Mouse (Mus musculus) kidney, postnatal 25 days (tissue): ENCODE measurements at regions not wholly inside any gene's neighbourhood (a gene's known extent, or its start where the extent isn't known, plus 50 kb on each side); places are given as distances from the start of the nearest gene placed in this dataset.
A peak's percentile ranks its signal among the peaks of the same experiment; 100 is the strongest.
"Not testable (repeated sequence)": the region's sequence is repeated elsewhere in the genome, so short reads cannot be mapped to it uniquely, and the experiment has no call there.

ENCODE experiments used
- DNase-seq, 2 experiments: peaks; one replicate each; pipeline ENCODE4 v3.0.0; 2021; ENCODE audit warnings: mixed read lengths in 2 of 2

DNA sequence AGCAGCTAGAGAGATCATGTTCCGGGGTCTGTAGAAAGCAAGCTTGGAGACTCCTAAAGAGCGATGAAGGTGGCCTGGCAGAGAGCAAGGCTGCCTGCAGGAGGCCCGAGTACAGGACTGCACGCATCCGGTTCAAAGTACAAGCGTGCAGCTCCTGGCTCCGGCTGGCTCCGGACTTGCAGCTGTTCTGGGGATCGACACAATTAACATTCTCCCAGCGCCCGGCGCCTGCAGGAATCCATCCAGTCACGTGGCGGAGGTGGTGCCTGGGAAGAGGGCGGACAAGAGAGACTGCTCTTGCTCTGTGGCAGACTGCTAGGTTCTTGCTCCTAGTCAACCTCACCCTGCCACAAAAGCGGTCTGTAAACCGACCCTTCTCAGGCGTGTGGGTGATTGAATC lies 86.9 kb downstream of the Bdh1 start:
- DNase-seq: peak; percentile 93 to 96

DNA sequence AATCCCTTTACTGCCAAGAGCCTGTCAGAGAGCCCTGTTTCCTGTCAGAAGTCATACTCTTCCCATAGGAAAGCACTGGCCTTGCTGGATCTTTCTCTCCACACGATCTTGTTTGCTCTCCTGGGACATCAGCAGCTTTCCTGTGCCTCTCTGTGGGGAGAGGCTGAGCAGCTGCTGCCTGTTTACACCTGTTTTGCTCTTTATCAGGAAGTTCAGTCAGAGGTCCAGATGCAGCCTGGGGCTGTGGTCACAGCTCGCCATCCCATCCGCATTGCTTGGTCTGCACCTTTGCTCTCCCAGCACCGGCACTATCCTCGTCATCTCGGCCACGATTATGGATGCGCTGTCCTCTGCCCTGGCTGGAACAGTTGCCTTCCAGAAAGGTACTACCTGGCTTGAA lies 88.0 kb downstream of the Bdh1 start:
- no peak for DNase-seq

DNA sequence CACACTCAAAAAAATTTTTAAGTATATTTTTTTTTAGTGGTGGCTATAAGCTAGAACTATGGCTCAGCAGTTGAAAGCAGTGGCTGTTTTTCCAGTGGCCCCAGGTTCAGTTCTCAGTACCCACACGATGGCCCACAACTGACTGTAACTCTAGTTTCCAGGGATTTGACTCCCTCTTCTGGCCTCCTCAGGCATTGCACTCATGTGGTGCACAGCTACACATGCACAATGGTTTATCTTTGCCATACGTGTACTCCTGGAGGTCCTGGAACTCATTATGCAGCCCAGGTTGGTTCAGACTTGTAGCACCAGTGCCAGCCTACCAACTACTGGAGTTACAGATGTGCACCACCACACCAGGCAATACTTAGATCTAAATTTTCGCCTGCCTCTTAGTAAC lies 96.7 kb downstream of the Bdh1 start:
- no peak for DNase-seq

DNA sequence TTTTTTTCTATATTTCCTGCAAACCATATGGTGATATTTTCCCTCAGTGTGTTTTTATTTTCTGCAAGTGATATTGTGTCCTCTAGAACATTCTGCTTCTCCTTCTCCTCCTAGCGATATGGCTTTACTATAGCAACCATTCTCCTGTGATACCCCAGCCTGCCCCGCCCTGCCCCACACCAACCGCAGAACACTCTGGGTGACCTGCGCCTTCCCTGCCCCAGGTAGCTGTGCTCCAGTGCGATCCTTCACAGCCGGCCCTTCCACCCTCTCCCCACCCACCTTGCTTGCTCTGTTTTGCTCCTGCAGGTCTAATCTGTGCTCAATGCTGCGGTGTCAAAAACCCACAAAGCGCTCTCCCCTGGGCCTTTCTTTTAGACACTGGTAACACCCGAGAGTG lies 98.0 kb downstream of the Bdh1 start:
- no peak for DNase-seq

DNA sequence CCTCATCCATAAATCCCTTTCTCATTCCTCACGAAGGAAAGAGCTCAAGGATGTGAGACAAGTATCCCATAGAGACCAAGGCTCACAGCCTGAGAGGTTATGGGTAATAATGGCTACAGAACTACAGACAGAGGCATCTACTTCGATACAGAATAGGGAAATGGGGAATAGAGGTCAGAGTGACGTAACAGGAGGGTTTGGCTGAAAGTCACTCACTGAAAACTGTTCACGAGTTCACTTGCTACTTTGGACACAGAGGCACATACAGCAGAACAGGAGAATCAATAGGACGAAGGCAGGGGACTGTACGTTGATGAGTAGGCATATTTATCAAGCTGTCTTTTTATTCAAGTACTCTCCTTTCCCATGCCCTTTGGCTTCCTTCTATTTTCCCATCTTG lies 99.7 kb downstream of the Bdh1 start:
- no peak for DNase-seq

DNA sequence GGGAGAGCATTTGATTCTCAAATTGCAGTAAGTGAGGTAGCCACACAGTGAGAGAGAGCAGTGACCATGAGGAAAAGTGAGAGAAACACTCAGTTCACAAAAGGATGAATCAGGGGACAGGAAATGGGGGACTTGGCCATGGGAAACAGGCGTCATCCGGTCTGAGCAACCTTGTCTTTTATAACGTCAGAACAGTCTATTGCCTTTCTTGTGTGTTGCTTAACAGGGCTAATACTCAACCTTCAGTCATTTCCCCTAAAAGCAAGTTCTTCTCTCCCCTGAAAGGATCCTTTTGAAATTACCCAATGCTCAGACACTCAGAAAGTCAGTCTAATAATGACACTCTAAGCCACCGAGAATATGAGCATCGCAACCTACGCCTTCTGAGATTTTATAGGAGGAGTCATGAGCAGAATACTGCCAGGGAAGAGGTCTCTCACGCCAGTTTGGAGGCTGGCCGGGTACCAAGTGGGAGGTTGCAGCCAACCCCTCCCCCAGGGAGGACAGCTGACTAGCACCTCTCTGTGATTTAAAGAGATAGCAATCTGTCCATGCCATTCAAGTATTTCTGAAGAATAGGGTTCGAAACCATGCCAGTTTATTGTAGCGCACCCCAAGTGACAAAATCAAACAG lies 104.7 kb downstream of the Bdh1 start:
- DNase-seq: peak in 1 of 2 experiments; percentile 35

DNA sequence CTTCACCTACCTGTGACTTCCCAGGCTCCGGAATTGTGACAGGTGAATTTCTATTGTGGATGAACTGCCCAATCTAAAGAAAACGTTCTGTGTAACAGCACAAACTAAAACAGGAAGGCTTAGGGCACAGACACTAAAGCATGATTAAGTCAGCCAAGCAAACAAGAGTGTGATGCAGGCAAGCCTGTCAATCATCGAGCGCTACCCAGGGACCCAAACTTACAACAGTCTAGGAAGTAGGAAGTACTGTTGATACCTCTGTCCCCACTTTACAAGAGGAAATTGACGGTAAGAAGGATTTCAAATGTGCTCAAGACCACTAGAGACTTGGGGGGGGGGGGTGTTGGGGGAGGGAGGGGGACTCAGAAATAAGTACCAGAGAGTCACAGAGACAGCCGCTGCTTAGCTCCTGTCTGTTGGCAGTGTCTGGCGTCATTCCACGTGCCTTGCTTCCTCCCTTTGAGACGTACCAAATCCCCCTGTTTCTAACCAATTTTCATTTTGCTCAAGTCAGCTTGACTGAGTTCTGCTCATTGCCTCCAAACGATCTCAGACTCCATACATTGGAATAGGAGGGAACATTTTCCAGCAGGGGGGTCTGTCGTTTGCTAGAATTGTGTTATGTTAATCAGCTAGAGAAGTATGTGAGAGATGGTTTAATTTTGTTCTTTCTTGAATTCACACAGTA lies 106.7 kb downstream of the Bdh1 start:
- DNase-seq: no peak

DNA sequence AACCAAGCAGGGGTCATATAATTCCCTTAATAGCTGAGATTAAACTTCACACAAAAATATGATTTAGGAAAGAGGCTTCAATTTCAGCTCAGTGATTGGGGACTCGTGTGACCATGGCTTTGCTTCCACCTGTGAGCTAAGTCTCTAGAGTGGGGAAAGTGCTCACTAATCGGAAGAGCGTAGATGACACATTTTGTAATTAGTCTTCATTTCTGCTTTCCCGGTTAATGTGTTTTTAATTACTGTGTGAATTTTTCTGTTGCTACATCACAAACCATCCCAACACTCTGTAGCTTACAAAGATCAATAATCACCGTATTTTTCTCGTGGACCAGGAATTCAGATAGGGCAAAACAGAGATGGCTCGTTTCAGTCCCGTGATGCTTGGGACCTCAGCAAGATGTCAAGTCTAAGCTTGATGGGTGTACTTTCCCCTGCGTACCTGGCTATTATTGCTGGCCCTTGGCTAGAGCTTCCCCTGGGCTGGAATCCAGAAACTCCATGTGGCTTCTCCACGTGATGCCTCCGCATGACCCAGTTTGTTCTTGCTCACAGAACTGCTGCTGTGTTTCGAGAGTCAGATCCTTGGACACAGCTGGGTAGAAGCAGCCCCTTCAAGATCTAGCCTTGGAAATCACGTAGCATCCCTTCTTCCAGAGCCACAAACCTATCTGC lies 107.3 kb downstream of the Bdh1 start:
- DNase-seq: no peak

DNA sequence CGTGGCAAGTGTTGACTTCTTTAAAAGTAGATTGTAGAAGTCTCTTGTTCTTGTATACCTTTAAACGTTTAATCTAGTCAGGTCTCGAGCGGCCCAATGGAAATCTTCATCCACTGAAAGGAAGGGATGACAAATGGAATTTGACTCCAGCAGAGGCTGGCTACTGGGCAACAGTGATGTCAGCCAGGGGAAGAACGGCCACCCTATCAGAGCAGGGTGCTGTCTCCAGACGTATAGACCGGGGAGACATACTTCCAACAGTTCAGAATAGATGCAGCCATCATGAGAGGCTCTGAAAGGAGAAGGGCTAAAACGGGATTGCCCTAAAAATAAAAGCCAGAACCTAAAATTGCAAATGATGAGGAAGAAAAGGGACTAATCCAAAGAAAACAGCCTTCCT lies 108.0 kb downstream of the Bdh1 start:
- DNase-seq: no peak

DNA sequence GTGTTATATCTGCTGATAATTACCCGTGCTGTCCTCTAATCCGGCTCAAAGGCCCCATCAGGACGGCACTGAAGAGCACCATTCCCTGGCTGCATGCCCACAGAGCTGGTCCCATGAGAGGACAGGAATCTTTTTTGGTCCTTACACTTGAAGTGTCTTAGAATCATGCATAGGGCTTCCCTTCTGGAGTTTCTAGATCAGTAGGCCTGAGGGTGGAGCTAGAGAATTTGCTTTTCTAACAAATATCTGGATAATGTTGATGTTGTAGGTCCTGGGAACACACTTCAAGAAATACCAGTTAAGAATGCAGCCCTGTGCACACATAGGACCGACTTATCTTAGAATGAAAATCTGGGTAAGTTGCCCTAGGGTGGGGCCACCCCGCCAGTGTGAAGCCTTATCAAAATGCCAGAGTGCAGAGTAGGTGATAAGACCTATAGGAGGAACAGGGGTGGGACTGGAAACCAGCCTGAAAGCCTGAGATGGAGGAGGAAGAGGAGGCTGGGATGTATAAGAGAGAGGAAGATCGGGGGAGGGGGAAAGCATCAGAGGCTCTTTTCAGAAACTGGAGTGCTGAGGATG lies 111.2 kb downstream of the Bdh1 start:
- no peak for DNase-seq

DNA sequence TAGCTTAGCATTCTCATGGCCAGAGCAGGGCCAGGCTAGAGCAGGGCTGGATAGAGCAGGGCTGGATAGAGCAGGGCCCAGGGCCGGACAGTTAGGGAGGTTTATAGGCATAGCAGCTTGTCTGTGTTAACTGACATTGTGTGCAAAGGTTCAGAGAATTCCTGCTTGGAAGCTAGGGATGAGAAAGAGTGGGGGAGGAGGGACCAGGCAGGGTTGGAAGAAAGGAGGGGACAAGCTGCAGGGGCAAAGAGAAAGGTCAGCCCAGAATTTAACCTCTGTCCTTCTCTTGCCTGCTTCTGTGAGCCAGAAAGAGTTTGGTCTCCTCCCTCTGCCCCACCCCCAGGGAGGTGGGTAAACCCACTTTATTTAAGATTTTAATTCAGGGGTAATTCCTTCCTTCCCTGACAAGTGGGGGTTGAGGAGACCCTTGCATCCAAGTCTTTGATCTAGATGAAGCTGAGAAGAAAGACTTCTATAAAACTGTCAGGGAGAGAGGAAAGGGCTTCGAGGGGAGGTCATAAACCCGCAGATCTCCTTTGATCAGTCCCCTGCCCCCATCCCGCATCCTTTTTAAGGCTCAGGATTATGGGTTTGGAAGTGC lies 112.9 kb downstream of the Bdh1 start:
- DNase-seq: no peak

DNA sequence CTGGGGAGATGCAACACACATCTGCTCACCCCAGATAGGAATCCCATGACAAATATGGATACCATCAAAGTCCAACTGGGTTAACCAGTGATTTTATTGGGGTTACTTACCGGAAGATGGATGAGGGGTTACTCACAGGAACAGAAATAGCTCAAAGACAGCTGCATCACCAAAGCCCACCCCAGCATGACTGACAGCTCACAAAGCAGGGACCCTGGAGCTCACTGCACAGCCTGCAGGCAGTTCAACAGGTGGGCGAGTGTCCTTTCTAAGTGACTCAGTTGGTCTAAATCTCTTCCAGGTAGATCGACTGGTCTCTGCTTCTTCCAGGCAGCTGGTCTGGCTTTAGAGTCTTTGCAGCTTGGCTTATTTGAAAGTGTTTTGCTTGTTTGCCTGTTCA lies 114.2 kb downstream of the Bdh1 start:
- no peak for DNase-seq

DNA sequence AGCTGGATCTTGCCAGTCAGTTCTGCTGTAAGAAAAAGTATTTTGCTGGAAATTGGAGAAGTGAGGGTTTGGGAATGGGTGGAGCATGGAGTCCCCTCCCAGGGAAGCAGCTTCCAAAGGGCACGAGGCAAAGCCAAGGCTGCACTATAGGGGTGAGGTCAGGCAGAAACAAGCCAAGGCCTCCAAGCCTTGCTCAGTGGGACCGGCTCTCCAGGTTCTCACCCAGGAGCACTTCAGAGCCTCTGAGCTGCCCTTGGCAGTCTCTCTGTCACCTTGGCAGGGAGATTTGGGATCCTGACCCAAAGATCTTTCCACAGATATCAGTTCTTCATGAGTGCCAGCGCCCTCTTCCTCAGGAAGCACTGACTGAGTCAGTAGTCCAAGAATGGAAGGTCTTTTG lies 116.5 kb downstream of the Bdh1 start:
- peak in 1 of 2 experiments; percentile 47 for DNase-seq

DNA sequence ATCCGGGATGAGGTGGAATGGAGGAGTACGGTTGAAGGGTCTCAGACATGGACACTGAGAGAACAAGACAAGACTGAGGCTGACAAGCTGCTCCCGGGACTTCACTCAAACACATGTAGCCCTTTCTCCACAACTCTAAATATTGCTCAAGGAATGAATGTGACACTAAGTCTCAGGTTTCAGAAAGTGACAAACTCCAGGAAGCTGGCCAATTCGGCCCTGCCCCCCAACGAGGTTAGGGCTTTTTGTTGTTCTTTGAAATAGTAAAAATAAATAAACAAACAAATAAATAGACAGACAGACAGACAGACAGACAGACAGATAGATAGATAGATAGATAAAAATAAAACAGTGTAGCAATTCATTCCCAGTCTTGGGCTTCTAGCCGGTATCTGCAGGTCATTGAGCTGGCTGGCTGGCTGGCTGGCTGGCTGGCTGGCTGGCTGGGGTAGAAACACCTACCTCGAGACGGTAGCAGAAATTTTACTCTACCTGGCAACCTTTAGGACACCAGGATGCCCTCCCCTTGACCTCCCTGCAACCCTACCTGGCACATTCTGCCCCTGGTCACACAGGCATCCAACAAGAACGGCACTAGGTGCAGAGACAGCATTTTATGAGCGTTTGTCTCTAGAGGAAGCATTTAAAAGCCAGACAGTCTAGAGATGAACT lies 119.6 kb upstream of the Dlg1 start:
- no peak for DNase-seq

DNA sequence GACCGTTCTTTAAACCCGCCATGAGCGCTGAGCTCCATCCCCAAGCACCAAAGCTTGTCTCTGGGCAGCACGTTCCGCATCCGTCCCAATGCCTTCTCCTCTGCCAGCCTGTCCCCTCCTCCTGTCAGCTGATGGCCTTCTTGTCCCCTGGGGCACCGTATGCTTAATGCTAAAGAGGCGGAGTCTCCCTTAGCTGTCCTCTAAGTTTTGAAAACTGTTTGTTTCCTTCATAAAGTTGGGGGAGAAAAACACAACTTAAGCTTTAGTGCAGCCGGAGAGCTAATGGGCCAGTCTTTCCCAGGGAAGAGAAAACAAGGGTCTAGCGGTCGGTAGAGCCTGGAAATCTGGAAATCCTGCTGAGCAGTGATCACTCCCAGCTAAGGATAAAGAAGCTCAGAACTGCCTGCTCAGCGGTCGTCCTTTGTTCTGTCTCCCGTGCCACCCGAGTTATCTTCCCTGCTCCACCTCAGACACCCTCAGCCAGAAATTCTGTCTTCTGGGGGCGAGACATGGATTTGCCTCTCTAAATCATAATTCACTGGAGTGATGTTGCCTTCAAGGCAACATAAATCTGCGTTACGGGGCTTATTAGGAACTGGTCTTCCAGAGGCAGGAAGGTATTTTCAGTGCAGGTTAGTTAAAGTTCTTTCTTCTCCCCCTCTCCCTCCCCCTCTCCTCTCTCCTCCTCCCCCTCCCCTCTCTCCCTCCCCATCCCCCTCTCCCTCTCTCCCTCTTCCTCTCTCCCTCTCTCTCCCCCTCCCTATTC lies 117.0 kb upstream of the Dlg1 start:
- DNase-seq: no peak

DNA sequence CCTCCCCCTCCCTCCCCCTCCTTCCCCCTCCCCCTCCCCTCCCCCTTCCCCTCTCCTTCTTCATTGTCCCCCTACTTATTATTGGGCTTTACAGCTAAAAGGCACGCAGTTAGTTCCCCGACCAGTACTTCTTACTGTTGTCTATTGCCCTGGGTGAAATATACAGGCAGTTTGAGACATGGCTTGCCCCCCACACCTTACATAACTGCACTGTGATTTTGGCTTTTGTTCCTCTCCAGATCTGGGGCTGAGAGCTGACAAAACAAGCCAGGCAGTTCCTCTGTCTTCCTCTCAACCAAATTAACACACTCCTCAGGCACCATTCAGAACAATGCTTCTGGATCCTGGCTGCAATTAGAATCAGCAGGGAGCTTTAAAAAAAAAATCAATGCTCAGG lies 116.4 kb upstream of the Dlg1 start:
- DNase-seq: no peak

DNA sequence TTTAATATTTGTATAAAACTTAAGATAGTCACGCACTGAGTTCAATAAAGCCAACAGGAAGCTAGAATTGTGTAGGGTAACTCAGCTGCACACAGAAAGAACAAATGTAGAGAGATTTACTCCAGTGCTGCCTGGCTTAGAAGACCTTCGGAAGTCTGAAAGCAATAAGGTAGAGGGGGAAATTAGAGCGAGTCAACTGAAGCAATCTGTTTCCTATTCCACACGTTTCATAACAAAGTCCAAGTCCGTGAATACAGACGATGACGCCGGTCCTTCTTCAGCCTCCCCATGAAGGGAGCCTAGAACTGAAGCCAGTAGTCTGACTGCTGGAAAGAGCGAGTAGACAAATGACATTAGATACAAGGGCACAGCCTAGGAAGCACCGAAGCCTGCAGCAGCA lies 115.9 kb upstream of the Dlg1 start:
- no peak for DNase-seq

DNA sequence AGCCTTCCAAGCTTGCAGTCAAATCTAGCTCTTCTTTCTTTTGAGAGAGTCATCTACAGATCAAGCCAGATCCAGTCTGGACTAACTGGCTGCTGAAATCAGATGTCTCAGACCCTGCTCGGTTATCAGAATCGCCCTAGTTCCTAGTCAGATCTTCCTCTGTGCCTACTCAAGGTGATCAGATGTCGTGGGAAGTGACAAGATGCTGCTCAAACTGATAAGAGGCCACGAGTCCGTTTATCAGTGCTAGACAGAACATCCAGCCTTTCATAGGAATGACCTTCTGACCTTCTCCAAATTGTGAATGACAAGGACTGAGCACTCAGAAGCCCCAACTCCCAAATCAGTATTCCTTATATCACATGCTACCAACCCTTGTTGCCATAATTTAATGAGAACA lies 113.3 kb upstream of the Dlg1 start:
- no peak for DNase-seq

DNA sequence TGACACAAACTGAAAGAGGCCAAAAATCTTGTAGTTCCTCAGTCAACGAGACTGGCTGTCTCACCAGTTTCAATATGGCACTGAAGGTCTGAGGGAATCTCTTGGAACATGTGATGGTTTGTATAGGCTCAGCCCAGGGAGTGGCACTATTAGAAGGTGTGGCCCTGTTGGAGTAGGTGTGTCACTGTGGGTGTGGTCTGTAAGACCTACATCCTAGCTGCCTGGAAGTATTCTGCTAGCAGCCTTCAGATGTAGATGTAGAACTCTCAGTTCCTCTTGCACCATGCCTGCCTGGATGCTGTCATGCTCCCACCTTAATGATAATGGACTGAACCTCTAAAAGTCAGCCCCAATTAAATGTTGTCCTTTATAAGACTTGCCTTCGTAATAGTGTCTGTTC lies 112.7 kb upstream of the Dlg1 start:
- DNase-seq: not testable (repeated sequence)

DNA sequence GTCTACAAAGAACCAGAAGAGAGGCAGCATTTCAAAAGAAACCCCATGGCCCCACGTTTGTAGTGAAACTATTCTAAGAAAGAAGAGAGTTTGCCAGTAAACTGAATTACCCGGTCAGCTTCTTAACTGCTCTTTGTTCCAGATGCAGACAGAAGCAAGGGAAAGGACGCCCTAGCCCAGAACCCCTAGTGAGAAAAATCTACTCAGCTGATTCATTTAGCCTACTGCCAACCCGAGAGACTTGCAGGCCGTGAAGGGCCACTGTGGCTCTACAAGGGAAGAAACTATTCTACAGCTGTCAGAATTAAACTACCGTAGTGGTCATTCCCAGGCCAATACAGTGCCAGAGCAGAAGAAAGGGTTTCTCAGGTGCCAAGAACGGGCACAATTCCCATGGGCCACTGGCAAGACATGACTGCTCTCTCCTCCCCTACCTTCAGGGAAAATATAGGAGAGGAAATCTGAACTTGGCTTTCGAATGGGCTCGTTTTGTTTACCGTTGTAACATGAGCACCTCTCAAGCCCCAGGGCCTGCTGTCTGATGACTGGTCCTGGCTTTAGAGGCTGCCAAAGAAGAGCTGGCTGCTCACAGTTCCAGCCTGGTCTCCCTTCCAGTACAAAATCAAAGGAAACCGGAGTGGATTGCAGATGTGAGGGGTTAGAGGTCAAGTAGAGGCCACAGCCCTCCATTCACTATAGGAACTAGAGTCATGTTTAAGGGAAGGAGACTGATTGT lies 111.7 kb upstream of the Dlg1 start:
- DNase-seq: no peak

DNA sequence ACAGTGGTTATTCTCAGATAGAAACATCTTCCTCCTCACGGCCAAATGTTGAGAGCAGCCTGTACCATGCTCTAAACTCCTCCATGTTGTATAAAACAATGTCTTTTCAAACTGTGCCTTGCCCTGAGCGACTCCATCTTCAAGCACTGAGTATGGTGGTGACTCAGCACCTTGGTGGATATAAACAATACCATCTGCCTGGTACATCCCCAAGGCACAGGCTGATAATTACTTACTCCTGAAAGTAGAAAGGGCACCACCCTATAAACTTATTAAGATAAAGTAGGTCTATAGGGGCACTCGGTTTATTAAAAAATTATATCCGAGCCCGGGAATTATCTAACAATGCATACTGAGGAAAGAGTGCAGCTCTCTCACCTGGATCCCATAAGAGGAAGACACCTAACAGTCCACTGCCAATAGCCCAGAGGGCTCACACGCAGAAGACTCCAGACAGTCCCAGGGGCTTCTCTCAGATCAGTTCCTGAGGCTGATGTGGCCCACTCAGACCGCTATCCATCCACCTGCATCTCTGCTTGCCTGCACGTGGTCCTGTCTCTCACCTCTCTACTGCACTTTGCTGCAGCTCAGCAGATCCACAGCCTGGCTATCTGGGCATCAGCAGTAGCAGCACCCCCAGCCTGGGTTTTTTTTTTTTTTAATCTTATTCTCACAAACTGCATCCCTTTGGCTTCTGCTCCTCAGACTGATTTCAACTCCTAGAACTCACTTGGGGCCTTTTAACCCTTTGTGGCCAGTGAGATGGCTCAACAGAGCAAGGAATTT lies 109.7 kb upstream of the Dlg1 start:
- DNase-seq: no peak
